Mouse (Mus musculus): Measurements from ENCODE around the gene Cyp2c23.

DNA sequence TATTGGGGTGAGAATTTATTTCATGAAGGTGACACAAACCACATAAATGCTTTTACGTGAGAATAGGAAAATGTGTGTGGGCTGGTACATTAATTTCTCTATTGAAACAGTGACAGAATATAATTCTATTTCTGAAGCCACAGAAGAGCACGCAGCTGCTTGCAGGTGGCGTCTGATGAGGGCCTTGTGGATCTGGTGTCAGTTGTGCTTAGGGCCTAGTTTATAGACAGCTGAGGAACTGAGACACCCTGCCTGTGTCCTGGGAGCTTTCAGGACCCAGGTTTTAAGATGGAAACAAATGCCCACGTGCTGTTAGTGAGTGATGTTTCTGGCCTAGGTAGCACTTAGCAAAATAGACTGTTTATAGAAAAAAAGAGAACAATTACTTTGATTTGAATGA, 24.0 kb downstream of the Cyp2c23 start:
- no peak for TF ChIP-seq POLR2A (IDR thresholded peaks at IDR 0.05; ENCODE audit: low read depth, low read length)
- TF ChIP-seq CTCF (conservative IDR thresholded peaks at IDR 0.05; ENCODE audit: insufficient read depth, insufficient read length, low read depth, low read length) = no peak
